Mouse (Mus musculus): ENCODE measurements around the gene Tpsb2. TPM values are rescaled to one million over a fixed set of nuclear protein-coding genes. Genes with fewer than 3 reads are reported as not detected.
A peak's percentile ranks its signal among the peaks of the same experiment; 100 is the strongest.

The Tpsb2 gene
- total RNA-seq (2021) (1 to 10 TPM; 2.8 to 3.8 TPM), polyA plus RNA-seq (2012; rRNA removed) (10.0 and 18.1 TPM in 2 replicates)
- long read RNA-seq, partial matches to known transcripts: 0 of 1 reads
- long read RNA-seq, other reads (novel, unspliced or antisense): 0 of 1 reads

GRCm38 (mm10) chr17:25366005-25366404 is at the start of gene Tpsb2:
Gene Tpsb2, plus strand, starts transcription at chr17:25366305.
- DNase-seq: no peak

- no peak for DNase-seq
Measured at GRCm38 (mm10) chr17:25318354-25318753, 47.8 kb upstream of the Tpsb2 start, which contains the start of gene Prss29. Gene Prss29, plus strand, starts transcription at chr17:25318654.

DNA sequence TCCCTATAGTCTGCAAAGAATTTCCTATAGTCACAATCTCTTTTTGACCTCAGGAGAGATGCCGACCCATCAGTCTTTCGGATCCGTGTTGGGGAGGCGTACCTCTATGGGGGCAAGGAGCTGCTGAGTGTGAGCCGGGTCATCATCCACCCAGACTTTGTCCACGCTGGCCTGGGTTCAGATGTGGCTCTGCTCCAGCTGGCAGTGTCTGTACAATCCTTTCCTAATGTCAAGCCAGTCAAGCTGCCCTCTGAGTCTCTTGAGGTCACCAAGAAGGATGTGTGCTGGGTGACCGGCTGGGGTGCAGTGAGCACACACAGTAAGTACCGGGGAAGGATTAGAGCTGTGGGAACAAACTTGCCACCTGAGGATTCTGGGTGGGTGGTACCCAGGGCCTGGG is 45.3 kb upstream of the Tpsb2 start:
- no peak for DNase-seq

DNA sequence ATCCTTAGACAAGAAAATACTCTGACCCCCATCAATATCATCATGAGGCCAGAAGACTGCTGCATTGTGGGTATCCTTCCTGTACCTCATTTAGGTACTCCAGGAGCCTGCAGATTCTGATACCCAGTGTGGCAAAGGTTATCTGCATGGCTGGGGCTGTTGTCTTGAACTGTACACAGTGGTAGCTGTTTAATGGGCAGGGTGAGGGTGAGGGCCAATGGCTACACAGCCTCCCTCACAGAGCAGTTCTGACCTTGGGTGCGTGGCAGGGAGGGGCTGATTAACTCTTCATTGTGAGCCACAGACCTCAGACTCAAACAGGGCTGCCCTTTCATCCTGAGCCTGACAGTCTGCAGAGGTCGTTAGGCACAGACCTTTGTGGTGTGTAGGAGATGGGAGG is 43.2 kb upstream of the Tpsb2 start:
- no peak for DNase-seq

DNA sequence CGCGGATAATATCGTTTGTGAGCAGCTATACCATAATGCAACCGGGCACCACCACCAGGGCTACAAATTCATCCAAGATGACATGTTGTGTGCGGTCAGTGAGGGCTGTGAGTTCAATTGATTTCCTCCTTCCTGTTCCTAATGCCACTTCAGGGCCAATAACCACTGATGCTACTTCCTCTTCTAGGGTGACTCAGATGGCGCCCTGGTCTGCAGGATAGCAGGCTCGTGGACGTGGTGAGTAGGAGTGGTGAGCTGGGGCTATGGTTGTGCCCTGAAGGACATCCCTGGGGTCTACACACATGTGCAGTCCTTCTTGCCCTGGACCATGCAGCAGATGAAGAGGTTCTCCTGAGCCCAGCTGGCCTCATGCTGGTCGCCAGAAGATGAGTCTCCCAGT is 33.8 kb upstream of the Tpsb2 start:
- no peak for DNase-seq

- peak; percentile 56 for DNase-seq
Measured at GRCm38 (mm10) chr17:25333943-25334342, 32.2 kb upstream of the Tpsb2 start.

DNA sequence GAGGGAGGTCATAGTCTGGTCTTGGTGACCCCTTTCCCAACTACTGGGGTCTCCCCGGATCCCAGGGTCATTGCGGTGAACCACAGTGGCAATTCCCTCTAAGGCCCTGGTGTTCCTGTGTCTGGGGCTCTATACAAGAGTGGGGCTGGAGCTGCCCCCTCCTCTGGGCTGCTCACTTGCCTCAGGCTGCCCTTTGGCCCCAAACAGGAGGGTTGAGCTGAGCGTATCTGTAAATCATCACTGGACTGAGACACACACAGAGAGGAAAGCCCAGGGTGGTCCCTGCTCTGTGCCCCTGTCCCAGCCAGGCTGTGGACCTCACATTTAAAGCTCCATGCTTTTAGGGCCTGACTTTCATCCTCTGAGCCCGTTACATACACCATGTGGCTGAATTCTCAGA is 27.9 kb upstream of the Tpsb2 start:
- DNase-seq: no peak

GRCm38 (mm10) chr17:25340003-25340402 is 26.1 kb upstream of the Tpsb2 start:
- DNase-seq: no peak

DNA sequence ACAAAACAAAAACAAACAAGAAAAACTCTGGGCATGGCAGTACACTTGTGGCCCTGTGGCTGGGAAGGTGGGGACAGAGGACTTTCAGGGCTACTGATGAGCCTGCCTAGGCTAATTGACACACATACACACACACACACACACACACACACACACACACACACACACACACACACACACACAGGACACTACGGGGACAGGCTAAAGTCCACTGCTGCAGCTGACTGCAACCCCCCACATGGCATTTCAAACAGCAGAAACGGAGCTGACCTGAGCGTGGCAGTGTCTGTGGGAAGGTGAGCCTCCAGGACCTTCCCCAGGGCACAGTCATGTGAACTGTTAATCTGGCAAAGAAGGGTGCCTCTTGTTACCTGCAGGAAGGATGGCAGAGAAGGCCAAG is 24.6 kb upstream of the Tpsb2 start:
- no peak for DNase-seq

GRCm38 (mm10) chr17:25345462-25345861 is 20.6 kb upstream of the Tpsb2 start, which contains the start of gene Tpsab1:
Gene Tpsab1, minus strand, starts transcription at chr17:25345562.
- no peak for DNase-seq

DNA sequence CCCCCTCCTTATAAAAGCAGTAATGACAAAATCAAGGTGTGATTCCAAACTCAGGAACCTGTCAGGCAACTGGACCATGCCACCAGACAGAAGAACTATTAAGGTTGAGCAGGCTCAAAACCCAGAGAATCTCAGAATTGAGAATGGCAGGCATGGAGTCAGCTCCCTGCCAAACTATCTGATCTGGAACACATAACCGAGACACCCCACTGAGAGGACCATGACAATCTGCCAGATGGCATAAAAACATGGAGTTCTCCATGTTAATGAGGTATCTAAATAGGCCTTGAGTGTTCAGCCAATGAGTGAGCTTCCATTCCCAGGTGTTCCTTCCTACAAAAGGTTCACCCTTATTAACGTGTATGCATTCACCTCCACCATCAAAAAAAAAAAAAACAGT is 4.8 kb upstream of the Tpsb2 start:
- DNase-seq: no peak

- DNase-seq: peak; percentile 60
Measured at GRCm38 (mm10) chr17:25363726-25364125, 2.4 kb upstream of the Tpsb2 start.

DNA sequence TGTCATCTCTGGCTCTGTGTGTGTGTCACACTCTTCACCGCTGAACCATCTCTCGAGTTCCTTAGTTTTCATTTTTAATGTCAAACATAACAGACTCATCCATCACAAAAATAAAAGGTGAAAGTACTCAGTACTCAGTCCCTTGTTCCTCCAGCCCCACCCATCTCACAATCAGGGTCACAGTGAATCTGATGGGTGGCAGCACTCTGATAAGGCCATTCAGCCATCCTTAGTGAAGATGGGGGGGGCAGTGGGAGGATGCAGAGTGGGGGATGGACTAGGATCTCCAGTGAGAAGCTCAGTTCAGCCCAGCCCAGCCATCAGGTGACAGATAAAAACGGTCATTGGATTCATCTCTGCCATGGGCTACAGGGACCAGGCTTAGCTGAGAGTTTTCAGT is 2.9 kb downstream of the Tpsb2 start, which contains the start of gene Tpsg1:
Gene Tpsg1 (plus strand): TSS at position 301 of the 400 bp plus-strand sequence.
- no peak for DNase-seq

DNA sequence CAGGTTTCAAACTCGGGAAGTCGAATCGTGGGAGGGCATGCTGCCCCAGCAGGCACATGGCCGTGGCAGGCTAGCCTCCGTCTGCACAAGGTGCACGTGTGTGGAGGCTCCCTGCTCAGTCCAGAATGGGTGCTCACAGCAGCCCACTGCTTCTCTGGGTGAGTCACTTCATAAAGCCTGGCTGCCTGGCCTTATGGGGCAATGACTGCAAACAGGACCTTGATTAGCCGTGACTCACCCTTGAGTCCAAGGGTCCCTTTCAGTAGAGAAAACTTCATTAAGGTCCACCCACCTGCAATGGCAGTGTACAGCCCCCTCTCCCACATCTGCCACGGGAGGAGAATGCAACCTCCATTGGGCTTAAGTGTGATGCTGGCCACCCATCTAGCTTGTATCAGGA is 6.4 kb downstream of the Tpsb2 start:
- peak; percentile 84 for DNase-seq

DNA sequence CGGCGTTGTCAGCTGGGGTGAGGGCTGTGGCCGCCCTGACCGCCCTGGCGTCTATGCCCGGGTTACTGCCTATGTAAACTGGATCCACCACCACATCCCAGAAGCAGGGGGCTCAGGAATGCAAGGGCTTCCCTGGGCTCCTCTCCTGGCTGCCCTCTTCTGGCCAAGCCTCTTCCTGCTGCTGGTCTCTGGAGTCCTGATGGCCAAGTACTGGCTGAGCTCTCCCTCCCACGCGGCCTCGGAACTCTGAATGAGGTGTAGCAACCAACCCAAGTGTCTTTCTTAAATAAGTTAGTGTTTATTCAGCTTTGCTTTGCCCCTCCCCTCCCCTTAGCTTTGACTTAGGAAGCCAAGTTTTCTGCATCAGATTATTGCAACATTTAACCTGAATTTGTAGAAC is 7.9 kb downstream of the Tpsb2 start:
- DNase-seq: peak; percentile 63

GRCm38 (mm10) chr17:25394526-25394925 is 28.4 kb downstream of the Tpsb2 start:
- DNase-seq: peak; percentile 71

DNA sequence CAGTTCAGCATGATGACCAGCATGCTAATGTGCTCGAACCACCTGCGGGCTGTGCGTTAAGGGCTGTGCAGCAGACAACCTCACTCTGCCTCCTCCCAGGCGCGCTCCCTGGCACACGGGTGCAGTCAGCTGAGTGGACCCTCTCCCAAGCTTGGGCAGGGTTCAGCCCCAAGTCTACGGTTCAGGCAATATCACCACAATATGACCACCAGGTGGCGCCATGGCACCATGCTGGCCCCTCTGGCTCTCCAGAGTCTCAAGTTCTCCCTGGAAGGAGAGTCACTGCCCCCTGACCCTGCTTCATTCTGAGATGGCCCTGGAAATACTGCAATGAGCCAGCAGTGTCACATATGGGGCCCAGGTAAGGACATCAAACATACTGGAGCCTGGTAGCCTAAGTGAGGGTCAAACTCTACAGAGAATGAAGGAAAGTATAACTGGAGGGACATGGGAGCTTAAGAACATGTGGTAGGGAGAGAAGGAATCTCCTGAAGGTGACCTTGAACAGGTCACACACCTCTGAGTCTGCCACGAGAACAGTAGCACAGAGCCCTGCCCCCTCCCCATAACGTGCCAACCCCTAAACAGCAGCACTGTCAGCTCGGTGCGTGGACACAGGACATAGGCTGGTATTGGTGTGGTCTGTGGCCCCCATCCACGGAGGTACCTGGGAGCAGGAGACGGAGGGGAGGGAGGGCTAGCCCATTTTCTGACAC is 31.9 kb downstream of the Tpsb2 start:
- peak; percentile 83 for DNase-seq

- no peak for DNase-seq
Measured at GRCm38 (mm10) chr17:25398520-25398838, 32.4 kb downstream of the Tpsb2 start.

DNA sequence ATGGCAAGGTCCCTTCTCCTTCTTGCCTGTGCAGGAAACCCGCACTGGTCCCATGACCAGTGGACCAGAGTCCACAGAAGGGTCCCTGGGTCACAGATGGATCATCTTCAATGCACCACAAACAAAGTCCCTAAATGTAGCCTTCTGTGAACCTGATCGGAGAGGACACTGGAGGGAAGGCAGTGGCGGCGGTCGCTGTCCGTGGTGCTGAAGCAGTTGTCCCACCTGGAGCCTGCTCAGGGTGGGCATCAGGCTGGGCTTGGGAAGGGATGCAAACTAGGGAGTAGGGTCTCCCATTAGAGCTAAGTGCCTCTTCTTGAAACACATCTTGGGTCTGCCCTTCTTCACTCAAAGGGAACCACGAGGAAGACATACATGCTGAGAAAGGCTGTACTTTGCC is 34.3 kb downstream of the Tpsb2 start:
- DNase-seq: no peak

- DNase-seq: no peak
Measured at GRCm38 (mm10) chr17:25401491-25401890, 35.4 kb downstream of the Tpsb2 start.

DNA sequence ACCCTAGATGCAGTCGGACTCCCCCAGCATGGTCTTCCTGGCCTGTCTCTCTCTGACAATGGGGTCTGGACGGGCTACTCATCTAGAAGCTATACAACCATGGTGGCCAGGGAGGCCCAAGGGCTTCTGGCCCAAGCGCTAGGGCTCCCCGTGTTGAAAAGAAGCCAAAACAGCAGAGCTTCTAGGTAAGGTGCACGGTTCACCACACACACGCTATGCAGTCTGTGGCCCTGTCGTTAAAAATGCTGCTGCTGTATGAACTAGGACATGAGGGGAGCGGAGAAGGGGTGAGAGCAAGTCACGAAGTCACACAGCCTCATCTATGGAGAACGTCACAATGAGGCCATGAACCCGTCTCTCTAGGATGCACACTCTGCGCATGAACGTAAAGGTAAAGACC is 36.1 kb downstream of the Tpsb2 start:
- no peak for DNase-seq

- no peak for DNase-seq
Measured at GRCm38 (mm10) chr17:25404190-25404589, 38.1 kb downstream of the Tpsb2 start.

DNA sequence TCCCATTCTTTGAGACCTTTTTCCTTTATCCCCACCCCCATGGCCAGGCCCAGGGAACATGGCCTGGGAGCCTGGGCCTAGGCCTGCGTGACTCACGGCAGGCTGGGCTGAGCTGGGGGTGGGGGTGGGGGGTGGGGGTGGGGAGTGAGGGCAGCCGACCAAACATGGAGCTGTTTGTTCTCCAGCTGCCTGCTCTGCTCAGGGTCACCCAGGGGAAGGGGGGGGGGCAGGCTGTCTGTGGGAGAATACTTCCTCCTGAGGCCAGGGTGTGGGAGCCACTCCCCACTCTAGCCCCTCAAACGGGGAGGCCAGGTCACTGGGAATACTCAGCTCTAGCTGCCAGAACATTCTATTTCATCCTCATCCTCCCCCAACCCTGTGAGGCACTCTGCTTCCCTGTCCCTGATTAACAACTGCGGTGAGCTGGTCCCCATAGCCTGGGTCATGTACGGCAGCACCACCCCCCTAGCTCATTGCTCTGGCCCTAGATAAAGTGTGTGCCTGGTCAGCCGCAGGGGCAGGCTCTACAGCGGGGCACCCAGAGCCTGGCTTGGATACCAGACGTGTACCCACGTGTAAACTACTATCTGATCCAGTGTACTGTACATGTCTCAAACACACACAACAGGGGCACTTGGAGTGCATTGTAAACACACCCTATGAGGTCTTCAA is 39.3 kb downstream of the Tpsb2 start:
- DNase-seq: peak; percentile 73

GRCm38 (mm10) chr17:25406011-25406441 is 39.9 kb downstream of the Tpsb2 start:
- no peak for DNase-seq
